Mouse (Mus musculus) CH12.LX (cell line): ENCODE data around the gene Cxcl16. TPM values are rescaled to one million over a fixed set of nuclear protein-coding genes. Genes with fewer than 3 reads are reported as not detected.
A peak's percentile ranks its signal among the peaks of the same experiment; 100 is the strongest.

ENCODE experiments used
- TCF12 ChIP-seq: IDR thresholded peaks from 2 replicates; pipeline ENCODE4 v1.6.1; 2014; ENCODE audit warnings: low read depth, mild to moderate bottlenecking, inconsistent platforms, low read length, improper control_type of control experiment
- polyA plus RNA-seq: library from polyadenylated mRNA; unstranded; fragments of >175 nt; gene quantifications from 2 replicates; pipeline ENCODE4 v1.2.1, GENCODE M21; 2012; ENCODE audit warnings: low read depth; ENCODE audit not compliant: insufficient read length
- total RNA-seq, 2 experiments: library from RNA; depleted of rRNA; stranded (reverse); fragments of 300-350 nt in 1 of 2; fragments of >200 nt in 1 of 2; gene quantifications; 2 replicates each; pipeline ENCODE4 v1.2.3; 2012 to 2014

Gene Cxcl16
- total and polyA plus RNA-seq, 3 experiments = 0.04 to 0.56 TPM; not detected in 1

- peak; percentile 91 for TF ChIP-seq TCF12
- TF ChIP-seq, all 38 proteins: peak for 22
Observed at GRCm38 (mm10) chr11:70409594-70410296, 50.0 kb downstream of the Cxcl16 start, which contains the start of gene Pelp1 (continued).

Other genes starting within 250 kb of the Cxcl16 start
Only the 20 nearest of the 31 such genes appear.
- gene Alox12e, start 137.4 kb downstream of the Cxcl16 start, total RNA-seq (2012; rRNA removed) = 0.21 TPM in 1 of 2 replicates, not detected in the other
- not detected in 2 replicates for gene Alox12e, start 137.4 kb downstream of the Cxcl16 start, total RNA-seq (2014; rRNA removed)
- gene Alox12e, start 137.4 kb downstream of the Cxcl16 start, polyA plus RNA-seq = not detected in 2 replicates
- gene Alox15, start 108.0 kb downstream of the Cxcl16 start, total RNA-seq (2012; rRNA removed) = 0.04 TPM in 1 of 2 replicates, not detected in the other
- gene Alox15, start 108.0 kb downstream of the Cxcl16 start, total RNA-seq (2014; rRNA removed) = not detected in 2 replicates
- not detected in 2 replicates for gene Alox15, start 108.0 kb downstream of the Cxcl16 start, polyA plus RNA-seq
- gene Pelp1, start 50.0 kb downstream of the Cxcl16 start, total RNA-seq (2012; rRNA removed) = 33.0 and 37.5 TPM in 2 replicates
- gene Pelp1, start 50.0 kb downstream of the Cxcl16 start, total RNA-seq (2014; rRNA removed) = 12.9 and 13.2 TPM in 2 replicates
- 101 and 113 TPM in 2 replicates for gene Pelp1, start 50.0 kb downstream of the Cxcl16 start, polyA plus RNA-seq
- 45.9 and 60.2 TPM in 2 replicates for gene Arrb2, start 27.3 kb downstream of the Cxcl16 start, total RNA-seq (2012; rRNA removed)
- 42.1 and 46.0 TPM in 2 replicates for gene Arrb2, start 27.3 kb downstream of the Cxcl16 start, total RNA-seq (2014; rRNA removed)
- 89.7 and 101 TPM in 2 replicates for gene Arrb2, start 27.3 kb downstream of the Cxcl16 start, polyA plus RNA-seq
- gene Med11, start 8.1 kb downstream of the Cxcl16 start, total RNA-seq (2012; rRNA removed) = 52.2 and 59.7 TPM in 2 replicates
- 70.3 and 79.9 TPM in 2 replicates for gene Med11, start 8.1 kb downstream of the Cxcl16 start, total RNA-seq (2014; rRNA removed)
- gene Med11, start 8.1 kb downstream of the Cxcl16 start, polyA plus RNA-seq = 74.3 and 91.6 TPM in 2 replicates
- gene Zmynd15, start 551 bp downstream of the Cxcl16 start, total RNA-seq (2012; rRNA removed) = 0.08 TPM in 1 of 2 replicates, not detected in the other
- 0.05 TPM in 1 of 2 replicates, not detected in the other for gene Zmynd15, start 551 bp downstream of the Cxcl16 start, total RNA-seq (2014; rRNA removed)
- 0.20 and 0.74 TPM in 2 replicates for gene Zmynd15, start 551 bp downstream of the Cxcl16 start, polyA plus RNA-seq
- gene Tm4sf5, start 45.3 kb upstream of the Cxcl16 start, total RNA-seq (2012; rRNA removed) = 3.6 and 5.5 TPM in 2 replicates
- gene Tm4sf5, start 45.3 kb upstream of the Cxcl16 start, total RNA-seq (2014; rRNA removed) = 8.8 and 11.7 TPM in 2 replicates
- 24.5 and 32.5 TPM in 2 replicates for gene Tm4sf5, start 45.3 kb upstream of the Cxcl16 start, polyA plus RNA-seq
- gene Vmo1, start 54.6 kb upstream of the Cxcl16 start, total RNA-seq (2012; rRNA removed) = 0.21 TPM in 1 of 2 replicates, not detected in the other
- gene Vmo1, start 54.6 kb upstream of the Cxcl16 start, total RNA-seq (2014; rRNA removed) = 0.70 TPM in 1 of 2 replicates, not detected in the other
- gene Vmo1, start 54.6 kb upstream of the Cxcl16 start, polyA plus RNA-seq = 0.36 and 0.63 TPM in 2 replicates
- not detected in 2 replicates for gene Gltpd2, start 59.2 kb upstream of the Cxcl16 start, total RNA-seq (2012; rRNA removed)
- gene Gltpd2, start 59.2 kb upstream of the Cxcl16 start, total RNA-seq (2014; rRNA removed) = not detected in 2 replicates
- 0.19 TPM in 1 of 2 replicates, not detected in the other for gene Gltpd2, start 59.2 kb upstream of the Cxcl16 start, polyA plus RNA-seq
- gene Psmb6, start 65.4 kb upstream of the Cxcl16 start, total RNA-seq (2012; rRNA removed) = 921 and 922 TPM in 2 replicates
- 749 and 831 TPM in 2 replicates for gene Psmb6, start 65.4 kb upstream of the Cxcl16 start, total RNA-seq (2014; rRNA removed)
- gene Psmb6, start 65.4 kb upstream of the Cxcl16 start, polyA plus RNA-seq = 779 and 831 TPM in 2 replicates
- gene Gm40193, start 73.0 kb upstream of the Cxcl16 start, total RNA-seq (2012; rRNA removed) = not detected in 2 replicates
- gene Gm40193, start 73.0 kb upstream of the Cxcl16 start, total RNA-seq (2014; rRNA removed) = not detected in 2 replicates
- gene Gm40193, start 73.0 kb upstream of the Cxcl16 start, polyA plus RNA-seq = not detected in 2 replicates
- gene Pld2, start 80.1 kb upstream of the Cxcl16 start, total RNA-seq (2012; rRNA removed) = 4.0 and 4.8 TPM in 2 replicates
- gene Pld2, start 80.1 kb upstream of the Cxcl16 start, total RNA-seq (2014; rRNA removed) = 3.1 and 3.4 TPM in 2 replicates
- gene Pld2, start 80.1 kb upstream of the Cxcl16 start, polyA plus RNA-seq = 6.6 and 6.7 TPM in 2 replicates
- gene Mink1, start 102.9 kb upstream of the Cxcl16 start, total RNA-seq (2012; rRNA removed) = 24.3 and 31.2 TPM in 2 replicates
- 11.6 and 15.0 TPM in 2 replicates for gene Mink1, start 102.9 kb upstream of the Cxcl16 start, total RNA-seq (2014; rRNA removed)
- 79.8 and 82.8 TPM in 2 replicates for gene Mink1, start 102.9 kb upstream of the Cxcl16 start, polyA plus RNA-seq
- gene 4930544D05Rik, start 155.9 kb upstream of the Cxcl16 start, total RNA-seq (2012; rRNA removed) = 0.17 TPM in 1 of 2 replicates, not detected in the other
- gene 4930544D05Rik, start 155.9 kb upstream of the Cxcl16 start, total RNA-seq (2014; rRNA removed) = not detected in 2 replicates
- gene 4930544D05Rik, start 155.9 kb upstream of the Cxcl16 start, polyA plus RNA-seq = not detected in 2 replicates
- gene Chrne, start 159.2 kb upstream of the Cxcl16 start, total RNA-seq (2012; rRNA removed) = not detected in 2 replicates
- gene Chrne, start 159.2 kb upstream of the Cxcl16 start, total RNA-seq (2014; rRNA removed) = not detected in 2 replicates
- not detected in 2 replicates for gene Chrne, start 159.2 kb upstream of the Cxcl16 start, polyA plus RNA-seq
- gene Gp1ba, start 179.1 kb upstream of the Cxcl16 start, total RNA-seq (2012; rRNA removed) = 0.25 TPM in 2 replicates
- not detected in 2 replicates for gene Gp1ba, start 179.1 kb upstream of the Cxcl16 start, total RNA-seq (2014; rRNA removed)
- gene Gp1ba, start 179.1 kb upstream of the Cxcl16 start, polyA plus RNA-seq = 0.84 and 1.1 TPM in 2 replicates
- 23.5 and 24.0 TPM in 2 replicates for gene Rnf167, start 187.3 kb upstream of the Cxcl16 start, total RNA-seq (2012; rRNA removed)
- gene Rnf167, start 187.3 kb upstream of the Cxcl16 start, total RNA-seq (2014; rRNA removed) = 24.1 and 25.5 TPM in 2 replicates
- 28.0 and 31.7 TPM in 2 replicates for gene Rnf167, start 187.3 kb upstream of the Cxcl16 start, polyA plus RNA-seq
- 96.9 and 99.0 TPM in 2 replicates for gene Slc25a11, start 187.5 kb upstream of the Cxcl16 start, total RNA-seq (2012; rRNA removed)
- gene Slc25a11, start 187.5 kb upstream of the Cxcl16 start, total RNA-seq (2014; rRNA removed) = 121 and 135 TPM in 2 replicates
- 127 and 132 TPM in 2 replicates for gene Slc25a11, start 187.5 kb upstream of the Cxcl16 start, polyA plus RNA-seq
- gene Pfn1, start 194.7 kb upstream of the Cxcl16 start, total RNA-seq (2012; rRNA removed) = 1,045 and 1,143 TPM in 2 replicates
- 799 and 844 TPM in 2 replicates for gene Pfn1, start 194.7 kb upstream of the Cxcl16 start, total RNA-seq (2014; rRNA removed)
- gene Pfn1, start 194.7 kb upstream of the Cxcl16 start, polyA plus RNA-seq = 2,575 and 2,624 TPM in 2 replicates
- gene Eno3, start 197.2 kb upstream of the Cxcl16 start, total RNA-seq (2012; rRNA removed) = 11.0 and 11.2 TPM in 2 replicates
- 22.9 and 23.0 TPM in 2 replicates for gene Eno3, start 197.2 kb upstream of the Cxcl16 start, total RNA-seq (2014; rRNA removed)
- gene Eno3, start 197.2 kb upstream of the Cxcl16 start, polyA plus RNA-seq = 26.4 and 27.5 TPM in 2 replicates